Comparison of ENCODE assay signal across 20 mouse cellular contexts in genomic region chr1:33370796-33371195, GRCm38 (mm10).
DNase-seq lines count a peak whose midpoint lies in the region; ATAC-seq and TF ChIP-seq lines count a peak whose summit lies in the region.
"Had no signal": no experiment of that assay in that cellular context is flagged by ENCODE, and none has a peak within 500 bp of the region (broad histone marks: within the 10 kb centered on the region; RNA-seq: fewer than 3 reads in every experiment).

No protein-coding gene starts in this region.

- peak; percentile 18 for DNase-seq in heart, adult 8-10 months (ENCODE audit: low spot score)
- no peak for DNase-seq in kidney, postnatal 14 days
- peak; percentile 46 for DNase-seq in lung, postnatal 36 days
- no peak for DNase-seq in lung, adult 2 months
- DNase-seq in hindbrain, embryonic 10.5 days (ENCODE audit: low spot score), result no peak
- DNase-seq: adrenal gland, adult 2 months; adrenal gland, postnatal 25 days; cerebellum, adult 18-20 months; cerebellum, adult 9-11 months; cerebellum, postnatal 36 days; forebrain, postnatal 0 days; gastrocnemius, postnatal 14 days; kidney, adult 11 months had no signal

- ATAC-seq in heart, embryonic 12.5 days (ENCODE audit: insufficient number of reproducible peaks, low FRiP score), result no peak
- ATAC-seq in kidney, embryonic 16.5 days (ENCODE audit: low FRiP score, low TSS enrichment), result peak; percentile 23; the same call in 1 of the 2 replicates
- ATAC-seq: forebrain, embryonic 13.5 days; forebrain, postnatal 0 days; hindbrain, postnatal 0 days had no signal

- no peak for TF ChIP-seq CTCF in lung, adult 2 months (IDR thresholded peaks at IDR 0.05; ENCODE audit: insufficient read depth, low read length)

- WGBS in heart, embryonic 12.5 days, result 58% methylated on average over 7 of the region's 7 CpGs
- 33% methylated on average over 7 of the region's 7 CpGs for WGBS in kidney, embryonic 16.5 days
- 42% methylated on average over 7 of the region's 7 CpGs for WGBS in lung, adult 2 months
- 83% methylated on average over 7 of the region's 7 CpGs for WGBS in hindbrain, embryonic 10.5 days

- no peaks in the 10 kb centered on the region for H3K27me3 ChIP-seq in heart, embryonic 12.5 days (replicated peaks)
- no peaks in the 10 kb centered on the region for H3K27me3 ChIP-seq in kidney, embryonic 16.5 days (ENCODE audit: insufficient read depth, low read length)
- H3K27me3 ChIP-seq in hindbrain, embryonic 10.5 days (ENCODE audit: insufficient read depth, poor library complexity, severe bottlenecking), result no peaks in the 10 kb centered on the region
- H3K27me3 ChIP-seq: embryonic facial prominence, embryonic 13.5 days; forebrain, embryonic 13.5 days; heart, embryonic 15.5 days; hindbrain, embryonic 13.5 days had no signal

- no peak for TF ChIP-seq POLR2A in lung, adult 2 months (IDR thresholded peaks at IDR 0.05; ENCODE audit: borderline replicate concordance, extremely low read depth, low read depth, low read length)

- no peaks in the 10 kb centered on the region for H3K36me3 ChIP-seq in heart, embryonic 12.5 days
- no peaks in the 10 kb centered on the region for H3K36me3 ChIP-seq in kidney, embryonic 16.5 days (ENCODE audit: insufficient read depth, low read length)
- no peaks in the 10 kb centered on the region for H3K36me3 ChIP-seq in hindbrain, embryonic 10.5 days
- H3K36me3 ChIP-seq: embryonic facial prominence, embryonic 13.5 days; heart, embryonic 15.5 days; hindbrain, embryonic 13.5 days had no signal

- no peak overlapping the region for H3K4me3 ChIP-seq in heart, embryonic 12.5 days
- H3K4me3 ChIP-seq in kidney, embryonic 16.5 days (ENCODE audit: low read length), result no peak overlapping the region
- H3K4me3 ChIP-seq in lung, adult 2 months (replicated peaks; ENCODE audit: extremely low read depth, low read depth, low read length), result no peak overlapping the region
- H3K4me3 ChIP-seq in hindbrain, embryonic 10.5 days, result no peak overlapping the region
- H3K4me3 ChIP-seq: embryonic facial prominence, embryonic 13.5 days; forebrain, embryonic 13.5 days; heart, embryonic 15.5 days; hindbrain, embryonic 13.5 days had no signal

- no peak overlapping the region for H3K4me2 ChIP-seq in heart, embryonic 12.5 days
- H3K4me2 ChIP-seq in kidney, embryonic 16.5 days (replicated peaks; ENCODE audit: low read depth, low read length), result no peak overlapping the region
- H3K4me2 ChIP-seq: embryonic facial prominence, embryonic 13.5 days; forebrain, embryonic 13.5 days; heart, embryonic 15.5 days; hindbrain, embryonic 13.5 days had no signal

- H3K27ac ChIP-seq in heart, embryonic 12.5 days (ENCODE audit: poor library complexity, severe bottlenecking), result no peak overlapping the region
- H3K27ac ChIP-seq in kidney, embryonic 16.5 days (ENCODE audit: low read length), result no peak overlapping the region
- no peak overlapping the region for H3K27ac ChIP-seq in hindbrain, embryonic 10.5 days
- H3K27ac ChIP-seq: embryonic facial prominence, embryonic 13.5 days; forebrain, embryonic 13.5 days; heart, embryonic 15.5 days; hindbrain, embryonic 13.5 days; hindbrain, postnatal 0 days had no signal

- H3K4me1 ChIP-seq in heart, embryonic 12.5 days (replicated peaks), result no peaks in the 10 kb centered on the region
- no peaks in the 10 kb centered on the region for H3K4me1 ChIP-seq in kidney, embryonic 16.5 days (ENCODE audit: insufficient read depth, low read length)
- H3K4me1 ChIP-seq in lung, adult 2 months (ENCODE audit: control insufficient read depth, insufficient read depth, low read length), result no peaks in the 10 kb centered on the region
- no peaks in the 10 kb centered on the region for H3K4me1 ChIP-seq in hindbrain, embryonic 10.5 days (replicated peaks)
- H3K4me1 ChIP-seq: embryonic facial prominence, embryonic 13.5 days; forebrain, embryonic 13.5 days; heart, embryonic 15.5 days; hindbrain, embryonic 13.5 days had no signal

- no peaks in the 10 kb centered on the region for H3K9me3 ChIP-seq in heart, embryonic 12.5 days (replicated peaks)
- no peaks in the 10 kb centered on the region for H3K9me3 ChIP-seq in kidney, embryonic 16.5 days (ENCODE audit: low read length)
- H3K9me3 ChIP-seq in hindbrain, embryonic 10.5 days, result no peaks in the 10 kb centered on the region
- H3K9me3 ChIP-seq: embryonic facial prominence, embryonic 13.5 days; forebrain, embryonic 13.5 days; heart, embryonic 15.5 days; hindbrain, embryonic 13.5 days had no signal

- no peak overlapping the region for H3K9ac ChIP-seq in heart, embryonic 12.5 days
- H3K9ac ChIP-seq in kidney, embryonic 16.5 days (replicated peaks; ENCODE audit: low read length), result no peak overlapping the region
- H3K9ac ChIP-seq: embryonic facial prominence, embryonic 13.5 days; forebrain, embryonic 13.5 days; forebrain, postnatal 0 days; heart, embryonic 15.5 days; hindbrain, embryonic 13.5 days had no signal

Comparison
In these comparisons a context has a peak if more than half of its experiments do, and no peak if none do; other contexts are left out.
1. DNase-seq: peak in heart, adult 8-10 months (single experiment) and lung, postnatal 36 days (single experiment); none in kidney, postnatal 14 days (single experiment), lung, adult 2 months (single experiment) and hindbrain, embryonic 10.5 days (single experiment).